Mouse (Mus musculus) bone marrow, adult 2 months (tissue): ENCODE results near the gene Sfxn3. TPM values are rescaled to one million over a fixed set of nuclear protein-coding genes. Genes with fewer than 3 reads are reported as not detected.

ENCODE experiments used
- H3K27ac ChIP-seq: fragments of 200-500 bp; 2 replicates; pipeline ENCODE4 v1.5.1; 2012; ENCODE audit warnings: low read depth, mild to moderate bottlenecking, control low read depth, inconsistent platforms, low read length; ENCODE audit not compliant: control insufficient read depth, poor library complexity, insufficient read depth
- H3K4me1 ChIP-seq: fragments of 200-500 bp; 2 replicates; pipeline ENCODE4 v1.6.1; 2011; ENCODE audit warnings: low read length; ENCODE audit not compliant: control insufficient read depth, insufficient read depth
- H3K4me3 ChIP-seq: fragments of 200-500 bp; replicated peaks from 2 replicates; pipeline ENCODE3; 2011; ENCODE audit warnings: mild to moderate bottlenecking, low read depth, low read length, control low read depth; ENCODE audit not compliant: control insufficient read depth
- CTCF ChIP-seq: fragments of 200-500 bp; IDR thresholded peaks from 2 replicates; pipeline ENCODE4 v1.5.1; 2011; ENCODE audit warnings: low read length, control low read depth; ENCODE audit not compliant: control insufficient read depth, insufficient read depth
- POLR2A ChIP-seq: fragments of 200-500 bp; IDR thresholded peaks from 2 replicates; pipeline ENCODE4 v1.6.1; 2011; ENCODE audit warnings: low read depth, mild to moderate bottlenecking, control low read depth, low read length, borderline replicate concordance; ENCODE audit not compliant: control insufficient read depth
- WGBS: fragments of 180-500 bp; shearing (Covaris S2); methylation state at CpG from one replicate; pipeline ENCODE4 v1.1.7; 2018; 5-methylcytosine and 5-hydroxymethylcytosine counted together
- polyA plus RNA-seq: library from polyadenylated mRNA; stranded (reverse); fragments of >200 nt; gene quantifications from 2 replicates; pipeline ENCODE4 v1.2.4, GENCODE M21; 2011; ENCODE audit warnings: low replicate concordance; ENCODE audit not compliant: missing spikeins, insufficient read depth, insufficient read length

Sfxn3 gene
- polyA plus RNA-seq, 1 experiment: 13.5 TPM

DNA sequence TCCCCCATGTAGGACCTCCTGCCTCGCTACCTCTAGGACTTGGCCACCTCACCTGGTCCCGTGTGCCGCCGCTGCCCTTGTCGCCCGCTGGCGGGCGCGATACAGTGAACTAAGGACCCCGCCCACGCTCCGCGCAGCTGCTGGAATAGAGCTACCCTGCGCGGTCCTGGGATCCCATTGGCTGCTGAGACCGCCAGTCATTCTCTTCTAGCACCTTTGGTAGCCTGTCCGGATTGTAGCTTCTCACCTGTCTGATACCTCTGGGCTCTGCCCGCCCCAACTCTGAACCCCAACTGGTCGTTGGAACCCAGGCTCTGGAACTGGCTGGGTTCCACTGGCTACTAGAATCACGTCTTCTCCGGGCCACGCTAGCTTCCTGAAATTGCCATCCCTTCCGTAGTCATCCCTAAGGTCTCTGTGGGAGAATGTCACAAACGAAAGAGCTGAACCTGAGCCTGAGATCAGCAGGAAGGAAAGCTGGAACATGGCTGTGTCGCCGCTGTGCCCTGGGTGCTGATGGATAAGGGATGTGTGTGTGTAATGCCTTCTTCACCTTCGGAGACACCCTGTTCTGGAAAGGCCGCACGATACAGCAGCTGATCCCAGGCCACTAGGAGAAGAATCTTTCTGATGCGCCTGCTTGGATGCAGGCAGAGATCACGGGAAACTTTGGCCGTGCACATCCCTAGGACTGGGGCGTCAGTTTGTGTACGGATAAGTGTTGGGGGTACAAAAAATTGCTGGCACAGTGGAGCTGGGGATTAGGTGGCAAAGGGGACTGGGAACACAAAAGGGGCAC lies 581 bp upstream of the Sfxn3 start:
- TF ChIP-seq POLR2A: no peak
- no peak for TF ChIP-seq CTCF
- 3% methylated on average over 34 of the region's 34 CpGs for WGBS
- no peak overlapping the region for H3K27ac ChIP-seq
- H3K4me1 ChIP-seq: peaks cover 3% of the 10 kb centered on the region
- H3K4me3 ChIP-seq: peak overlapping the region; percentile 76

DNA sequence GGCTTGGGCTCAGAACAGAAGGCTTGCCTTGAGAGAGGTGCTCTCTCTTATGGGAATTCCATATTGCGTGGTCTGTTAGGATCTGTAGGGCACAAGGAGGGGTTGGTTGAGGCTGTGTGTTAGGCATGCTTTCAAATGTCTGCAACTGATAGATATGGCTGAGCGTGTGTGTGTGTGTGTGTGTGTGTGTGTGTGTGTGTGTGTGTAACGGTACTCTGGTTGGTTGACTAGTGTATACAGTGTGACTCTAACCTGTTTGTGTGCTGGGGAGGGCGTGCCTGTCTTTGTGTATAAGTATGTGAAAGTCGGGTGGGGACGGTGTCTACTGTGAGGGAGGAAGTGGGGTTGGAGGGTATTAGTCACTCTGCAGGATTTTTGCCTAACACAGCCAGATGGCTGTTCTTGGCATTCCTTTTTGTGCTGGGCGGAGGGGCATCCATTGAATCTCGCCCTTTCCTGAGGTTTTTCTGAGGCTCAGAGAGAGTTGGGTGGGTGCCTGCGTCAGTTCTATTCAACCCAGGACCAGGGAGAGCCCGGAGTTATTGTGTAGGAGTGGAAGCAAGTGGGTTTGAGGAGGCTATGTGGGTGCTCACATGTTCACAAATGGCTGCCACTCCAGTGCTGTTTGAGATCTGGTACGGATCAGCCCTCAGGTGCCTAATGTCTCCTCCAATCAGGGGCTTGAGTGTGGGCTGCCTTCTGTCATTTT lies 786 bp downstream of the Sfxn3 start:
- WGBS: 5% methylated on average over 11 of the region's 11 CpGs
- H3K27ac ChIP-seq: peak overlapping the region; percentile 77
- H3K4me3 ChIP-seq: peak overlapping the region; percentile 76
- TF ChIP-seq CTCF (no peak), POLR2A (no peak)
- peaks cover 3% of the 10 kb centered on the region for H3K4me1 ChIP-seq

DNA sequence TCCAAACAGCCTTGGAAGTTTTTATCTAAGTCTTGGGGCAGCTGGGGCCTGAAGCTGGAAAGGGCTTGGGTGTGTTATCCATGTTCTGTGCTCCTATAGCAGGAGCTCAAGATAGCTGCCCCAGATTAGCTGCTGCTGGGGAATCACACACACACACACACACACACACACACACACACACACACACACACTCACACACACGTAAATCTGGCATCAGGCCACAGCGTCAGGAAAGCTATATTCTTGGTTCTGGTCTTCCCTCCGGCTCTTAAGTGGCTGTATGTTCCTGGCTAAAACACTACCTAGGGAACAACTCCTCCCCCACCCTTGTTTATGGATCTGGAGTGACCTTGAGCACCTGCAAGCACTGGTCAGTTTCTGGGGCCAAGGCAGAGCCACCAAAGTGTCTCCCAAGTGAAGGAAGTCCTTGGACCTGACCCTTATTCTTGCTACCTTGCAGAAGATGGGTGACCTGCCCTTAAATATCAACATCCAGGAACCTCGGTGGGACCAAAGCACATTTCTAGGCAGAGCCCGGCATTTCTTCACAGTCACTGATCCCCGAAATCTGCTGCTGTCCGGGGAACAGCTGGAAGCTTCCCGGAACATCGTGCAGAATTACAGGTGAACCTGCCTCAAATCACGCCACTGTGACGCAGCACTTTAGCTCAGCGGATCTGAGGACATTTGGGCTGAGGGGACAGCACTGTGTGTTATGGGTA lies 1.5 kb downstream of the Sfxn3 start:
- no peak overlapping the region for H3K4me3 ChIP-seq
- peaks cover 3% of the 10 kb centered on the region for H3K4me1 ChIP-seq
- TF ChIP-seq POLR2A (no peak), CTCF (no peak)
- peak overlapping the region; percentile 77 for H3K27ac ChIP-seq
- WGBS: 86% methylated on average over 12 of the region's 12 CpGs

DNA sequence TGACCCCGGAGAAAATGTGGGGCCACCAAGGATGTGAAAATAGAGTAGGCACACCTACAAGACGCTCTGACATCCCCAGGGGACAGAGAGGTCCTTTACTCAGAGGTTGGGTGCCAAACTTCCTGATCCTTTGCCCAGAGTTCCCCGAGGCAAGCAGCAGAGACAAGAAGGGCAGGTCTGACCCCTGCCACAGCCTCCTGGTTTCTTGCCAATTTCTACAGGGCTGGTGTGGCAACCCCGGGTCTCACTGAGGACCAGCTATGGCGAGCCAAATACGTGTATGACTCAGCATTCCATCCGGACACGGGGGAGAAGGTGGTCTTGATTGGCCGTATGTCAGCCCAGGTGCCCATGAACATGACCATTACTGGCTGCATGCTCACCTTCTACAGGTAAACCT lies 2.2 kb downstream of the Sfxn3 start:
- Histone ChIP-seq H3K4me1 (peaks cover 3% of the 10 kb centered on the region), H3K27ac (no peak overlapping the region), H3K4me3 (no peak overlapping the region)
- TF ChIP-seq CTCF: no peak
- no peak for TF ChIP-seq POLR2A
- WGBS: 52% methylated on average over 9 of the region's 9 CpGs

DNA sequence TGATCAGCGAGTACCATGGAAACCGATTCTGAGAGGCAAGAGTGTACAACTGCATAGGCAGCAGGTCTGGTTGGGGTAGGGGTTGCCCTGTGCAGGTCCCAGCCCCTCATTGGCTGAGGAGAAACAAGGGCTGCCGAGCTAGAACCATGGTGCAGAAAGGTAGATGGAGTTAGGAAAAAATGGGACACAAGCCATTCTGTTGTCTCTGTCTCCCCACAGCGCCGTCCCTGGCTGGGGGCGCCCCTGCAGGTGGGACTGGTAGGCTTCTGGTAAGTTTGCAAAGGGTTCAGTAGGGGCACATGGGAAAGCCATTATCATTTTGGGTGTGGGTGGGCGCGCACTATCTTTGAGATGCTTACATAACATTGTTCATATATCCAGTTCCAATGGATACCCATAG lies 6.1 kb downstream of the Sfxn3 start:
- TF ChIP-seq CTCF (no peak), POLR2A (no peak)
- Histone ChIP-seq H3K27ac (no peak overlapping the region), H3K4me1 (peaks cover 1% of the 10 kb centered on the region; the same call in 1 of the 2 replicates), H3K4me3 (no peak overlapping the region)
- 88% methylated on average over 8 of the region's 8 CpGs for WGBS

DNA sequence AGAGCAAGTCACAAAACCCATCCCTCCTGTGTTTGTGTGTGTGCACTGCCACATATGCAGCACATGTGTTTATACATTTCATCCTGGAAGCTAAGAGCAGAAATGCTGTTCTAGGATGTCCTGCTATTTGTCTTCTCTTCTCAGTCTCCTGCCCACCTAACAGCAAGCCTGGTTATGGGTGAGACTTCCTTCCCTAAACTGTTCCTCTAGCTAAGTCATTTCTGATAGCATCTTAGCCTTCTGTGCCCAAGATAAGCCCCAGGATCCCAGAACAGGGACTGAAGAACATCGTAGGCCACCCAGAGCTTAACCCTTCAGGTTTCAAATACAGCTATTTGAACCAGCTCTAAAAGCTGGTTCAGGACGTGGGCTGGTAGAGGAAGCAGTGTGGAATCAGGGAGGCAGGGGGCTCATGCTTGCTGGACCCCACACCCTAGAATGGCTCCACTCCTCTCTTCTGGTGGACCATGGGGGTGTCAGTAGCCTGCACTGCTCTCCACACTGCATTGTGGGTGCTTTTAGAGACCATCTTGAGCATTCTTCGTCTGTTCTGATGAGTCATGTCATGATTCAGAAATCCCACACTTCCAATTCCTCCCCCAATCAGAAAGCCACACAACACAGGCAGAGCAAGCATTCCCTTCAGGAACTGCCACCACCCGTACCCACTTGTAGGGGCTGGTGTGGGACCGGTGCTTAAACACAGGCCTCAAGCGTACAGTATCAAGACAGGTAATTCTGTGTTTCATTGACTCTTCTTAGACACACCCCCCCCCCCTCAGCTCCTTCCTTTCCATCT lies 7.8 kb downstream of the Sfxn3 start:
- Histone ChIP-seq H3K4me1 (peaks cover 1% of the 10 kb centered on the region; the same call in 1 of the 2 replicates), H3K4me3 (no peak overlapping the region)
- 57% methylated on average over 6 of the region's 6 CpGs for WGBS

DNA sequence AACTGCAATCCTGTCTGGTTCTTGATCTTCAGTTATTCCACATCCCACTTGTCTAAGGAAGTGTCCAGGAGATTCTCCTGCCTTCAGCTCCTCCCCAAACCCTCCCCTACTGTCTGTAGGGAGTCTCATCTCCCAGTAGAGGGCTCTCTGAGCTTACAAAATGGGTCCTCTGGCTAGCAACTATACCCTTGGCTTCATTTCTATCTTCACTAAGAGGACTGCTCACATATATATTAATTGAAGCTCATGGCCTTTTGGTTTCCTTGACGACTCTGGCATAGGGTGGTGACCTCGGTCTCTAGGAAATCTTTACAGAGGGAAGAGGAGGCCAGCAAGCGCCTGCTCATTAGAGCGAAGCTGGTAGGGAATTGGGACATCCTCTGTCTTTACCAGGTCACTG lies 9.1 kb downstream of the Sfxn3 start:
- 28% methylated on average over 4 of the region's 4 CpGs for WGBS
- no peak overlapping the region for H3K27ac ChIP-seq

More for the DNA sequence above, 7.8 kb downstream of the Sfxn3 start:
- no peak for TF ChIP-seq POLR2A
- TF ChIP-seq CTCF: no peak
- H3K27ac ChIP-seq: no peak overlapping the region

More for the DNA sequence above, 9.1 kb downstream of the Sfxn3 start:
- TF ChIP-seq POLR2A: no peak
- TF ChIP-seq CTCF: peak; percentile 52; the same call in 1 of the 2 replicates
- peaks cover 1% of the 10 kb centered on the region; the same call in 1 of the 2 replicates for H3K4me1 ChIP-seq
- no peak overlapping the region for H3K4me3 ChIP-seq
